Mouse (Mus musculus) adrenal gland, postnatal 14 days (tissue): Measurements from ENCODE around the gene Cd99l2. TPM values are rescaled to one million over a fixed set of nuclear protein-coding genes. Genes with fewer than 3 reads are reported as not detected.
"Not testable (repeated sequence)": the region's sequence is repeated elsewhere in the genome, so short reads cannot be mapped to it uniquely, and the experiment has no call there.

ENCODE experiments used
- DNase-seq: peaks from one replicate; pipeline ENCODE4 v3.0.0; 2021; ENCODE audit warnings: mixed read lengths
- long read RNA-seq, 2 experiments: library from polyadenylated mRNA; stranded (forward); transcript quantifications; one replicate each; pipeline ENCODE4 v2.0.0; 2021
- total RNA-seq: library from RNA; stranded (reverse); gene quantifications from 2 replicates; pipeline ENCODE4 v1.2.3, GENCODE M21; 2021

Cd99l2 gene
- 55.5 and 58.6 TPM in 2 replicates for total RNA-seq
- long read RNA-seq, experiment 1, transcript Cd99l2-202 (9 exons, 3,327 nt), result minor isoform, 5 of 40 reads
- long read RNA-seq, experiment 1, transcript Cd99l2-201 (10 exons, 3,600 nt), result major isoform, 16 of 40 reads
- long read RNA-seq, experiment 1, partial matches to known transcripts, result 3 of 40 reads
- long read RNA-seq, experiment 1, other reads (novel, unspliced or antisense), result 15 of 40 reads
- long read RNA-seq, experiment 2, transcript Cd99l2-201 (10 exons, 3,600 nt), result major isoform, 13 of 40 reads
- long read RNA-seq, experiment 2, partial matches to known transcripts, result 10 of 40 reads
- long read RNA-seq, experiment 2, other reads (novel, unspliced or antisense), result 14 of 40 reads

GRCm38 (mm10) chrX:71492634-71493278 lies at the start of gene Cd99l2:
Gene Cd99l2 (minus strand): TSS chrX:71492849.
- DNase-seq, result peak; percentile 94

GRCm38 (mm10) chrX:71540821-71541510 lies 48.3 kb upstream of the Cd99l2 start:
- peak; percentile 73 for DNase-seq

GRCm38 (mm10) chrX:71537791-71538190 lies 45.1 kb upstream of the Cd99l2 start:
- peak; percentile 39 for DNase-seq

- no peak for DNase-seq
Measured at GRCm38 (mm10) chrX:71534102-71534501, 41.5 kb upstream of the Cd99l2 start.

- peak; percentile 11 for DNase-seq
Measured at GRCm38 (mm10) chrX:71532635-71533034, 40.0 kb upstream of the Cd99l2 start.

GRCm38 (mm10) chrX:71528646-71529045 lies 36.0 kb upstream of the Cd99l2 start:
- peak; percentile 43 for DNase-seq

- no peak for DNase-seq
Measured at GRCm38 (mm10) chrX:71528150-71528549, 35.5 kb upstream of the Cd99l2 start.

GRCm38 (mm10) chrX:71527461-71527860 lies 34.8 kb upstream of the Cd99l2 start:
- peak; percentile 66 for DNase-seq

- no peak for DNase-seq
Measured at GRCm38 (mm10) chrX:71525593-71526299, 33.1 kb upstream of the Cd99l2 start.

- DNase-seq, result no peak
Measured at GRCm38 (mm10) chrX:71524310-71524709, 31.7 kb upstream of the Cd99l2 start.

- DNase-seq, result no peak
Measured at GRCm38 (mm10) chrX:71522889-71523288, 30.2 kb upstream of the Cd99l2 start.

- no peak for DNase-seq
Measured at GRCm38 (mm10) chrX:71519252-71519651, 26.6 kb upstream of the Cd99l2 start.

GRCm38 (mm10) chrX:71506591-71506990 lies 13.9 kb upstream of the Cd99l2 start:
- DNase-seq, result not testable (repeated sequence)

GRCm38 (mm10) chrX:71493279-71493656 lies 619 bp upstream of the Cd99l2 start:
- DNase-seq, result peak; percentile 37

- DNase-seq, result no peak
Measured at GRCm38 (mm10) chrX:71491931-71492633, 567 bp downstream of the Cd99l2 start.

- DNase-seq, result no peak
Measured at GRCm38 (mm10) chrX:71489353-71489752, 3.3 kb downstream of the Cd99l2 start.

- no peak for DNase-seq
Measured at GRCm38 (mm10) chrX:71482244-71482643, 10.4 kb downstream of the Cd99l2 start.

- no peak for DNase-seq
Measured at GRCm38 (mm10) chrX:71475992-71476391, 16.7 kb downstream of the Cd99l2 start.

GRCm38 (mm10) chrX:71475497-71475896 lies 17.2 kb downstream of the Cd99l2 start:
- no peak for DNase-seq

- DNase-seq, result no peak
Measured at GRCm38 (mm10) chrX:71475084-71475483, 17.6 kb downstream of the Cd99l2 start.

- no peak for DNase-seq
Measured at GRCm38 (mm10) chrX:71474296-71474956, 18.2 kb downstream of the Cd99l2 start.
